Mouse (Mus musculus): ENCODE results near the gene Col18a1.

Gene Col18a1

DNA sequence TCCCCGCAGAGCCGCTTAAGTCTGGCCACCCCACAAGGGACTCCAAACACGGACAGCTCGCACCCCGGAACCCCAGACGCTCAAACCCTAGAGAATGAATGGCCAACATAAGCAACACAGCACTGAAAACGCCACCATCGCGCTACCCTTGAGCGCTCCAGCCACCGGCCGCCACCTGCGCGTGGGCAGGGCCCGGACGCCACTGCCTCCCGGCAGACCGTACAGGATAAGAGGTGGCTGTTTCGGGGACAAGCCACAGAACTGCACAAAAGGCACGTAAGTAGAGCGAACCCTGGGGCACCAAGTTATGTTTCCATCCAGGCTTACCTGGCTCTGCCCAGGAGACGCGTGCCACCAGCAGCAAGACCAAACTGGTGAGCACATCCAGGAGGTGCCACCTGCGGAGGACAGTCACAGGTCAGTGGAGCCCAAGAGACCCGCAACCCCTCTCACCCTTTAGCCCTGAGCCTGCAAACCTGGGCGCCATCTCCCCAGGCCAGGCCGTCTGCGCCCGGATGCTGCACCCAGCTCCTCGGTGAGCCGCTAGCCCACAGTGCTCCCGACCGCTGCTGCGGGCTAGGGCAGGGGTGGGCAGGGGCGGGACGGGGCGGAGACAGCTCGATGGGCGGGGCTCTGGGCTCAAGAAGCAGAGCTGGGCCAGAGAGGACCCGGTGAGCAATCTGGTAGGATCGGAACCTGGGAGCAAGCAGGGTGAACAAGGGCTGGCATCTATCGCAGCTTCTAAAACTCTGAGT is at the start of gene Col18a1:
TSS of gene Col18a1 (minus strand) at position 586 of the 755 bp plus-strand sequence.
- peak; percentile 80 for DNase-seq (ENCODE audit: low spot score)

DNA sequence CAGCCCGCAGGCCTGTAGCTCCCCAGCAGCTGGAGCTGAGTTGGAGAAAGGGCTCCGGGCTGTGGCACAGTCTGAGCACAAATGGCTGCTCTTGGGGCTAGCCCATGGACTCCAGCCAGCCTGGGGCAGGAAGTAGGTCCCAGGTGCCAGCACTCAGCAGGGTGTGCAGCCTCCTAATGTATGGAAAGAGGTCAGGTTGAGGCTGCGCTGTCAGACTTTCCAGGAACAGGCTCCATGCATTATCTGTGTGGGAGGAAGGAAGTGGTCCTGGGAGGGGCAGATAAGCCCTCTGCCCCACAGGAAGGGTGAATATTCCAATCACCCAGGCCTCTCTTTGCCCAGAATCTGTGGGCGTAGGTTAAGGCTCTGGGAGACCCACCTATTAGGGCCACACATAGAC is 49.3 kb upstream of the Col18a1 start:
- DNase-seq (ENCODE audit: low spot score): no peak

DNA sequence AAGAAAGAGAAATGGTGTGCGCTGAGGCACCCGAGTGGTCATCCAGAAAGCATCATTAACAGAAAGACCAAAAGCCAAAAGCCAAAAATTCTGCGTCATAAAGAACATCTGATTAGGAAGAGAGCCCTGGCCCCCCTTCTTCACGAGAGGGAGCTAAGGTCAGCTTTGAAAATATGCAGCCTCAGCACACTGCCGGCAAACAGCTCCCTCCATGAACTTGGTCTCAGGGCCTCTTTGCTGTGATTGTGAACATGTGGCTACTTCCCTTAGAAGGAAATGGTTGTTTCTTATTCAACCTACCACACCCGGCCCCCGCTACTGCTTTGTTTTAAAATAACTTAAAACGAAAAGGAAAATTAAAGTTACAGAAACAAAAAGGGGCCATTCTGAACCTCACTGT is 48.2 kb upstream of the Col18a1 start:
- DNase-seq (ENCODE audit: low spot score): no peak

DNA sequence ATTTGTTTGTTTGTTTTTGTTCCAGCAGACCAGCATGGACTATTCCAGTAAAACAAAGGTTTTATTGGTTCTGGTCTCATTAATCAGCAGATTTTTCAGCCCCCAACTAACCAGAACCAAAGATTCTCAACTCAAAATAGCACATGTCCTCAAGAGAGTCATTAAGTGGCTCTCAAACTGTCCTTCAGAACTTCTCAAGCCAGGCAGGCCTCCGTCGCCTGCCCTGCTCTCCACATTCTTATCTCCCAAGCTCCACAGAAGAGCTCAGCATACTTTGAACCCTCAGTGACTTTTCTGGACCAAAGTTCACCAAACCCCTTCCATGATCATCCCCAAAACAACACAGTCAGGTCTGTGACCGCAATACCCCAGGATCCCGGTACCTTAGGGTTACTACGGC is 47.1 kb upstream of the Col18a1 start:
- DNase-seq (ENCODE audit: low spot score): no peak

DNA sequence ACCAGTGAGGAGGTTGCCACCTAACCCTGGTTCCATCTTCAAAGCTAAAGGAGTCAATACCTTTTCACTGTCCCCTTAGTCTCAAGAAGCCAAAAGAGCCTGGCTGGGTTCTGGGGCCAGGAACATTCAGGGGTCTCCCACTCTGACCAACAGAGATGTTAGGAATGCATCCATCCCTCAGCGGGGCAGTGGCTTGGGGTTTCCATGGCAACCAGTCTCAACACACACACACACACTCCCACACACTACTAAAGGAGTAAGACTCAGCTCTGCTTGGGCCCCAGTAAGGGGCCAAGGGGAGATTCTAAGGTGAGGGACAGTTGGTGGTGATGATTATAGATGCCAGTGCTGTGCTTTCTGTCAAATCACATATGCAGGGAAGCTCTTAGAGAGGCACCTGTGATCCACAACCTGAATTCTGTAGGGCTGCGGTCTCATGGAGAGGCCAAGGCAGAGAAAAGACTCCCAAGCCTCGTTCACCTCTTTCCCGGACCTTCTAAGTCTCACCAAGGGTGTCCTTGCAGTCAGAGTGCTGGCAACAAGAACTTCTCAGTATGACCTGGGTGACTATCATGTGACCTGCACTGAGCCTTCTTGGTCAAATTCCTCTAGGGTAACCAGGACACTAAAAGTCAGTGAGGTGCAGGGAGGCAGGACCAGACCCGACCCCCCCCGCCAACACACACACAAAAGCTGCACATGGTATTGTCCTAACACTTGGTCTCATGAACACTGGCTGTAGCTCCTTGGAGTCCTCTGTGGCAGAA is 46.2 kb upstream of the Col18a1 start:
- DNase-seq (ENCODE audit: low spot score): no peak

DNA sequence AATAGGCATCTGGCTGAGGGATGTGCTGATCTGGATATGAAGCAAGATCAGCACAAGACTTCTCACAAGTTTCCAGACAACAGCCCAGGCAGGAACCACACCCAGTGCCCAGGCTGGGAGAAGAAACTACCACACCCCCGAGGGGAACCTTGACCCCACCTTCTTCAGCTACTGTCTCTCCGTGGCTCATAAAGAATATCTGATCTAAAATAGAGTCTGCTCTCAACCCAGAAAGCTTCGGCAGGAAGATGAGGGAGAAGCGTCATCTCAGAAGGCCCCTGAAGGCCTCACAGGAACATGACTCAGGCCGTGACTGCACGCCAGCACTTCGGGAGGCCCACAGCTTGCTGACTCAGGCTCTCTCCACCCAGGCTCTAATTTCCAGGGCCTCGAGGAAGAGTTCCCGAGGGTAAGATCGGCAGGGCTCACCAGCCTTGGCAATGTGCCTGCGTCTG is 44.8 kb upstream of the Col18a1 start:
- no peak for DNase-seq (ENCODE audit: low spot score)

DNA sequence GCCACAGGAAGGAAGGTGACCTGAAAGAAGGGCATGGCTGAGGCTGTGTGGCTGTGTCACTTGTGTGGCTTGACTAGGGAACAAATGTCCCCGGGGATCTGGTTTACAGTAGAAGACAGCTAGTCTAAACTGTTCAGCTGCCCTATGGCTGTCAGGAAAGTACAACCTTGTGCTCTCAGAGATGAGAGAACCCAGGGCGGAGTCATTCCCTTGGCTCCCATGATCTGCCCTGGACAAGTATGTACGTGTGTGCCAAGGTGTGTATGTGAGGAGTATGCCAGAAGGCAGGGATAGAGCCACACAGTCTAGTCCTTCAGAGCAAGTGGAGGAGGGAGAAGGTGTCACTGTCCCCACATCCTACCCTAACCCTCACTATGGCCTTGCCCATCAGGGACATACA is 44.3 kb upstream of the Col18a1 start:
- DNase-seq (ENCODE audit: low spot score): no peak

DNA sequence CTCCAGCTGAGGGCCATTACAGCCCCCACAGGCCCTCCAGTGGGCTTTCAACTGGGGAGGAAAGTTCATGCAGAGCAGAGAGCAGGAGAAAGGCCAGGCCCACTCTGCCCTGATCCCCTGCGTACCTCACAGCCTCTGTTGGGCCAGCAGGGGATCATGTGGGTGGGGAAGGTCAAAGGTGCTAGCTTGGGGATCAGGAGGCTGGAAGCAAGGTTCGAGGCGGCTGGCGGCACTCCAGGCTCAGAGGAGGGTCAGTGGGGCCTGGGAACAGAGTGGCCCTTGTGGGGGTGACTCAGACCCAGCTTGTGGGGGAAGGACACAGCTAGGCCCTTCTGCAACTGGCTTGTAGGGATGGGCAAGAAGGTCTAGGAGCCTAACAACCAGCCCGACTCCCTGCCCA is 42.9 kb upstream of the Col18a1 start:
- DNase-seq (ENCODE audit: low spot score): no peak

DNA sequence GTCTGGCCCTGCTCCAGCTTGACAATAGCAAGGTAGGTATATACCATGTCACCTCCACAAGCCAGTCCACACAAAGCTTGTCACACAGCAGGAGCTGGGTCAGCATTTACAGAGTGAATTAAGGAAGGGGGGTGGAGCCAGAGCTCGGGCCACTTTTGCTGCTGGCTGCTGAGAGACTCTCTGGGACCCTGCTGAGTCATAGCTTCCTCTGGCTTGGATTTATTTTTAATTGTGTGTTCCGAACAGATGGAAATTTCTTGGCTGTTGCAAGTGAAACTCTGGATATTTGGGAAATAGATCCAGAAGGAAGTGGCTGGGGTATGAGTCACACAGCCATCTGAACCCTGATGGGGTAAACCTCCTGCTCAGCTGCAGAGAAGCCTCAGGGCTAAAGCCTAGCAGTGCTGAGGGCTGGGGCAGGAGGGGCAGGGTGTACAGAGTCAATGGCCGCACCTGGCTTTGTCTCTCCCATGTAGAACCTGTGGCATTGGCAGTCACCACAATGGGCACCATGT is 40.3 kb upstream of the Col18a1 start:
- DNase-seq (ENCODE audit: low spot score): no peak

DNA sequence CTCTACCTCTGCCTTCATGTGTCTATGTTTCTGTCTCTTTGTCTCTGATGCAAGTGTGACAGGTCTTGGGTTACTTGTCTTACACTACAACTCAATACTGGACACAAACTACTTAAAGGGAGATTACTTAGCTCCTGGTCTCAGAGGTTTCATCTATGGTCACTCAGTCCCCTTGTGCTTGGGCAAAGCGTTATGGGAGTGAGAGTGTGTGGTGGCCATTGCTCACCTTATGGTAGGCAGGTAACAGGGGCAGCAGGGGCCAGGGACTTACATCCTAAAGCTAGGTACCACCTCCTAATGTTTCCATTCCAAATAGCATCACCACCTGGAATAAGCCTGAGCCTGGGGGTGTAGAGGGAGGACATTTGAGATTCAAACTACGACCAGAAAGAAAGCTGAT is 39.8 kb upstream of the Col18a1 start:
- no peak for DNase-seq (ENCODE audit: low spot score)

DNA sequence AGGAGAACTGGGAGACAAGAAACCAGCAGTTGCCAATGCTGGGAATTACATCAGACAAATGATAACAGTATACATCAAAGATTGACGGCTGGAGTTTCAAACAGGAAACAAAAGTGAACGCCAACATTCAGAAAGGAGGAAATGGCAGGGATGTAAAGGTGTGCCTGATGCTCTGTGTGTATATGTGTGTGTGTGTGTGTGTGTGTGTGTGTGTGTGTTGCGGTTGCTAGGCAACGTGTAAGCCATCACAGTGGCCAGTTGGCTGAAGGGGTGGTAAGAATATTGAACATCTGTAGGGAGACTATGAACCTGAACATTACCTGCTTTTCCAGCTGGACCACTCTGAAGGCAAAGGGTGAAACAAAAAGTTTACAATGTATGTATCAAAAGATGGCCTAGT is 37.6 kb upstream of the Col18a1 start:
- DNase-seq (ENCODE audit: low spot score): no peak

DNA sequence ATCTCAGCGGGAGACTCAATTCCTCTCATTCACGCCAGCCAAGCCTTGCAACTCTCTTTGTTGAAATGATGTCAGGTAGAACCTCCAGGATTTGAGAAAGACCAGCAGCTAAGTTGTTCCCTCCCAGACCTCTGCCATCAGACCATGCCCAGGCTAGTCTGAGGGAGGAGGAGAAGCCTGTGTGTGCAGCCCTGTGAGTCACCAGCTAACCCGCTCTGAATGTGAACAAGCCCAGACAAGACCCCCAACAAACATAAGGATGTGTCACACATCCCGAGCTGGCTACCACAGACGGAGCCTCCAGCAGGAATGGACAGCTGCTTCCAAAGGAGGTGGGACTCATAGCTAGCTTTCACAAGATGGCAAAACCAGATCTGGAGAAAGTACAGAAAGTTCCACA is 35.6 kb upstream of the Col18a1 start:
- DNase-seq (ENCODE audit: low spot score): no peak

DNA sequence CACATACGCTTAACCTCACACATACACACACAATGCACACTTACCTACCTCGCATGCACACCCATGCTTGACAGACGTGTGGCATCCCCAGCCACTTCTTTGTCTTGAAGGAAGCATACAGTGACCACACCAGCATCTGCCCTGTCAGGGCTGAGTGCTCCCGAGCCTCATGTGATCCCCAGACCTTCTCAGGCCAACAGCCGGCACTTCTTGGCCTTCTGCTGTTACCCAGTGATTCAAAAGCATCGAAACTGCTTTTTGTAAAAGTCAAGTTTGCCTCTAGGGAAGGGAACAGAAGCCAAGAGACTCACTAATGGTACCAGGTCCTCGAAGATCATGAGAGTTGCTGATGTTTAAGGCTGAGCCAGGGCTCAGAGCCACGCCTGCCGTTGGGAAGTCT is 33.9 kb upstream of the Col18a1 start:
- no peak for DNase-seq (ENCODE audit: low spot score)

DNA sequence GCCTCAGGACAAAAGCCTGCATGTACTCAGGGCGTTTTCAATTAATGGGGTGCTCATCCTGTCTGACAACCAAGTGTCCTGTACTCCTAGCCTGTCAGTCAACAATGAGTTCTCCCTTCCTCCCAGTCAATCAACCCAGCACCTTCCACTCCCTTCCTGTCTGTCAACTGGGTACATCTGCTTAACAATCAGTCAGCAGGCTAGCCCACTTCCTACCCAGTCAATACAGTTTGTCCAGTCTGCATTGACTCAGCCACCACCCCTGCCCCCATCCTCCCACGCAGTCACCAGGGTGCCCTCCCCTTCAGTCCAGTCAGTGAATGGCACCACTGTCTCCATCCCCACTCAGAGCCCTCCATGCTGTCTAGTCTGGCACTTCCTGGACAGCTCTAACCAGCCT is 32.9 kb upstream of the Col18a1 start:
- DNase-seq (ENCODE audit: low spot score): no peak

DNA sequence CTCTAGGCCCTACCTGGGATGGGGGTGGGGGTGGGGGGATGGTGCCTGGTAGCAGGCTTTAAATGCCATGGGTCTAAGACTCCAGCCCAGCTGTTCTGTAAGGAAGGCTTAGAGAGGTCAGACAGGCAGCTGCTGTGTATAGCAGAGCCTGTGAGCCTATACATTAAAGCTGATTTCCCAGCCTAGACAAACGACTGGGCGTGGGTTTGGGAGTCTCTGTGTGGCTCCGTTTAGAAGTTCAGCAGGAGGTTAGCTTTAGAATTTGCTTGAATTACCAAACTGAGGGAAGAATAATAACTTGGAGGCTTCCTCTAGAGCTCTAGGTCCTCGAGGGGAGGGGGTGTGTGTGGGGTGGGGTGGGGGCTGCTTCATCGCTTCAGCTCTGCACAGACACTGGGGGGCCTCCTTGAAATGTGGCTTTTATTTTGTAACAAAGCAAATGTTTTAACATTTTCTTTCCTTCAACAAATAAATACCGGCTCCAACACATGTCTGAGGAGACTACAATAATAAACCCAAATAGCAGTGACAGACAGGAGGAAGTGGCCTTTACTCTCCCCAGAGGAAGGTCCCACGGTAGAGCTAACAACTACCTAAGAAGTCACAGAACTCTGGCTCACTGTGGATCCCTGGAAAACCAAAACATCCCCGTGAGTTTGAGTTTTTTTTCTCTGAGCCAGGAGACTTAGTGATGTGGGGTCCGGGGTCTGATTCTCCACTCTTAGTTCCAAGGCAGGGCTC is 31.3 kb upstream of the Col18a1 start:
- DNase-seq (ENCODE audit: low spot score): peak; percentile 74

DNA sequence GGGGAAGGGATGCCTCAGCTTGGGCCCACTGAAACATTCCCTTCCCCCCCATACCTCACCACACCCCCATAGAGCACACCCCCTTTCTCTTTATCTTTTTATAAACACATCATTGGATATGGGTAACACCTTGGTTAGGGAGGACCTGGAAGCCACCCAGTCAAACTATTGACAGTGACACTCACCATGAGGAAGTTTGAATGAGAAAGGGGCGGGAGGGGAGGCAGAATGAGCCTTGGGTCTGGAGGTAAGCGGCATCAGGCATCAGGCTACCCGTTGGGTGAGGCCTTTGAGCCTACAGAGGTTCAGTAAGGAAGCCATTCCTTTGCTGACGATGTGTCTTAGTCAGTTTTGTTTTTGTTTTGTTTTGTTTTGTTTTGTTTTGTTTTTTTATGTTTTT is 30.3 kb upstream of the Col18a1 start:
- DNase-seq (ENCODE audit: low spot score): no peak

DNA sequence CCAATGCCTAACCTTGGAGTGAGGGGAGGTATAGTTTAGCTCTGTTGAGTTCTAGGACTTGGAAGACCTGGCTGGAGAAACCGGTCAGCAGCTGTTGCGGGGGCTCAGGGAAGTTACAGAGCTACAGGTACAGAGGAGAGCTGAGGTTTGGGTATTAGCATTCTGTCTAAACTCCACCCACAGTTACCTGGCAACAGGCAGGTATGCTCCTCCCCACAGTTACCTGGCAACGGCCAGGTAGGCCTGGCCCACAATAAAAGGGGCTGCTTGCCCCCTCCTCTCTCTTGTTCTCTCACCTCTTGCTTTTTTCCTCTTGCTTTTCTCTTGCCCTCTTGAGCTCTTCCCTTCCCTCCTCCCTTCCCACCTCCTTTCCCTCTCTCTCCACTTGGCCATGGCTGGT is 29.8 kb upstream of the Col18a1 start:
- no peak for DNase-seq (ENCODE audit: low spot score)

DNA sequence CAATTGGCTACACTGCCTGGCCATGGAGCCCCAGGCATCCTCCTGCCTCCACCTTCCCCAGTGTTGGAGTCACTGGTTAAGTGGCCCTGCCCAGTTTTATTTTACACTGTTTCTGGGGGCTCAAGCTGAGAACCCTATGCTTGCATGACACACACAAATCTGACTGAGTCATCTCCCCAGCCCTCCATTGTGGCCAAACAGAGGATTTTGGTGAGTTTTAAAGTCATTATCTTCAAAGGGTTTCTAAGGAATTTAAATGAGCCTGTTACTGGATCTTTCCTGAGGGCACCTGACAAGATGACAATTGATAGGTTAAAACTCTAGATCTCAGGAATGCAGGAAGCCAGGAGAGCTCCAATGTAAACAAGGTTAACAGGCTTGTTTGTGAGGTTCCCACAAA is 27.1 kb upstream of the Col18a1 start:
- no peak for DNase-seq (ENCODE audit: low spot score)

DNA sequence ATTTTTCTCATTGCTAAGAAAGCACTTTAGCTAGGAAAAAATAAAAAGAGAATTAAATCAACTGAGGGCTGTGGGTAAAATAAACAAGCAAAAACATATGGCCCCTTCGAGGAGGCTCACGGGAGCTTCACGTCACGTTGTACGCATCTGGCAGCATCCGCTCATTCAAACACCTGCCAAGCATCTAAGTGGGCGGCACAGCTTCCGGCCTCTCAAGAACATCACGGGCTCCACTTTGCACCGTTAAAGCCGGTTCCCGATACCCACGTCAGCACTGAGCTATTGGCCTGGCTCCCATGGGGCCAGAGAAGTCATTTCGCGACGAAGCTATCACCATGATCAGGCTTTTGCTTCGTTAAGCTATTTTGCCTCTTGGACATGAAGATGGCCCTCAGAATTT is 26.4 kb upstream of the Col18a1 start:
- no peak for DNase-seq (ENCODE audit: low spot score)

DNA sequence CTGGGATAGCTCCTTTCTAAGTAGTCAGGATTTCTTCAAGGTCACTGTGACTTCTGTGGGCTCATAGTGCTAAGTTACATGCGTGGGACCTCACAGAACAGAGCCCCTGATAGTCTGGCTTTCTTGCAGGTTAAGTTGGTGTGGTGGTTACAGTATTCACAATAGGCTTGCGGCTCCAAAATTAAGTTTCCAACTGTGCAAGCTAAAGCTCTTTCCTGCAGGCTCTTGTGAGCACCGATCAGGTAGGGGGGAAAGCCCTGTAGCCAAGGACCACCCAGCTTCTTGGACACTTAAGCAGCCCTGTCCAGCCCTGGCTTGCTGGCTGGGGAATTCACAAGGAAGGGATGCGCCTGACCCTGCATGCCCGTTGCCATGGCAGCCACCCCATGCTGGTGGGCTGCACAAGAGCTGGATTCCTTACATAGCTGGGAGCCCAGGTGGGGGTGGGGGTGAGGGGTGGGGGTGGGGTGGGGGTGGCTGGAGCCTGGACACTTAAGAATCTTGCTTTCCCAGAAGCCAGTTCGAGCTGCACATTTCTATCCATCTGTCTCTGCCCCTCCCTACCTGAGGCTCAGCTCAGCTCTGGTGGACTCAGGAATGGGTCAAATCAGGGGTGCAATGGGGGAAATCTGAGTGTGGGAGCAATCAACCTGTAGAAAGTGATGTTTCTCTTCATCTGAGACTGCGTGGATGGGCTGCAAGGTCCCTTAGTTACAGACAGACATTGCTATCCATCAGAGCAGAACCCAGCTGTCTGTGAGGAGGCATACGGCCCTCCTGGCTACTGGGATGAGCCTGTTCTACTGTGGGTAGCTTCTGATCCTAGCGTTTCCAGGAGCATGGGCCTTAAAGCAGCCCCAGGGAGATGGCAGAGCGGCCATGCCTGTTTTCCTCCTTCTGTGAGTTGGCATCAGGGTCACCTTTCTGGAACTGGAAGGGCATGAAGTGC is 24.9 kb upstream of the Col18a1 start:
- DNase-seq (ENCODE audit: low spot score): peak; percentile 96

DNA sequence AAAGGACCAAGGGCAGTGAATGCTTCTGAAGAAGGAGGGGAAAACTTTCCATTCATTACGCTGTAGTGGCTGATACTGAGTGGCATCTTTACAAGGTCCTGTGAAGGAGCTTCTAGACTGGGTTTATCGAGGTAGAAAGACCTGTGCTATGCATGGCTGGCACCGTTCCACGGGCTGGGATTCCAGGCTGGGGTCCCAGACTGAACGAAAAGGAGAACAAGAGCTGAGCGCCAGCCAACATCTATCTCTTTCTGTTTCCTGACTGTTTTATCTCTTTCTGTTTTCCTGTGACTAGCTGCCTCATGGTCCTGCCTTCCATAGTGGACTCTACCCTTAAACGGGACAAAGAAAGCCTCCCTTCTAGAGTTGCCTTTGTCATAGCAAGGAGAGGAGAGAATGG is 21.1 kb upstream of the Col18a1 start:
- DNase-seq (ENCODE audit: low spot score): no peak
